Mouse (Mus musculus) 3134 (cell line): Measurements from ENCODE around the gene Pmpcb.
A peak's percentile ranks its signal among the peaks of the same experiment; 100 is the strongest.
"Not testable (repeated sequence)": the region's sequence is repeated elsewhere in the genome, so short reads cannot be mapped to it uniquely, and the experiment has no call there.

Experiments
- DNase-seq: peaks from one replicate; pipeline ENCODE4 v3.0.0-alpha.2; 2011; ENCODE audit warnings: low spot score; ENCODE audit not compliant: insufficient read length; ENCODE audit errors: extremely low read depth

Gene Pmpcb

DNA sequence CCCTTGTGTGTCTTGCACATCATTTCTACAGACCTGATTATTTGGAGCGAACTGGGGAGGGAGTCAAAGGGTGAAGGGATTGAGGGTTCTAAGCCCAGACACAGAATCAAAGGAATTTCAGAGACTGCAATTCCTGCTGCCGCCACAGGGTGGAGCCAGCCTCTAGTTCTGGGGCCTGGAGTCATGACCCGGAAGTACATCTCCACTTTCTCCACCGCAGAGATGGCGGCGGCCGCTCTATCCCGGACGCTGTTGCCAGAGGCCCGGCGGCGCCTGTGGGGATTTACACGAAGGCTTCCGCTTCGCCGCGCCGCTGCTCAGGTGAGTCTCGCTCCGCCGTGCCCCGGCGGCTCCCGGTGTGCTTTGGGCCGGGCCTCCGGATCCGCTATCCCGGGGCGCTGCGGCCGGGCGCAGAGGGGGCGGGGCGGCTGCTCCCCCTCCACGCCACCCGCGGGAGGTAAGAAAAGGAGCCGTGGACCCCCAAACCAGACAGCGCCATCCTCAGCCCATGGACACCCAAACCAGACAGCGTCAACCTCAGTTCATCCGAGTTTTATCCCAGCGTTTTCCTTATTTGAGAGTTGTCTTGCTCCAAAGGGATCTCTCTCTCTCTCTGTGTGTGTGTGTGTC lies at the start of gene Pmpcb:
Gene Pmpcb, plus strand, starts transcription at position 186 of the 630 bp plus-strand sequence.
- peak; percentile 75 for DNase-seq

DNA sequence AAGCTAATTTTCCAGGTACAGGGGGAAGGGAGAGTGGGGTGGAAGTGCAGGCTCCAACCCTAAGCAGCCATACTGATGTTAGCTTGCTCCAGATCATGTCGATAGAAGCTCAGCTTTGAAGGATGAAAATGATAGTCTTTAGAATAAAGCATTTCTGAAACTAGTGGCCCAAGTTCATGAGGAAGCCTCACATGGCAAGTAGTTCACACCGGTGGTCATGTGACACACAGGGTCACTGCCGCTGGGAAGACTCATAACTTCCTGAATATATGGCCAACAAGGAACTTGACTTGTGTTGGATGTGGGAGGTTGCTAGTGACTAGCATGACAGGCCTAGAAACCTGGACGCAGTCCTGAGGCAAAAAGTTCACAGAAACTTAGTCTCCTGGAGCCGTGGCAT lies 44.7 kb upstream of the Pmpcb start:
- DNase-seq, result no peak

DNA sequence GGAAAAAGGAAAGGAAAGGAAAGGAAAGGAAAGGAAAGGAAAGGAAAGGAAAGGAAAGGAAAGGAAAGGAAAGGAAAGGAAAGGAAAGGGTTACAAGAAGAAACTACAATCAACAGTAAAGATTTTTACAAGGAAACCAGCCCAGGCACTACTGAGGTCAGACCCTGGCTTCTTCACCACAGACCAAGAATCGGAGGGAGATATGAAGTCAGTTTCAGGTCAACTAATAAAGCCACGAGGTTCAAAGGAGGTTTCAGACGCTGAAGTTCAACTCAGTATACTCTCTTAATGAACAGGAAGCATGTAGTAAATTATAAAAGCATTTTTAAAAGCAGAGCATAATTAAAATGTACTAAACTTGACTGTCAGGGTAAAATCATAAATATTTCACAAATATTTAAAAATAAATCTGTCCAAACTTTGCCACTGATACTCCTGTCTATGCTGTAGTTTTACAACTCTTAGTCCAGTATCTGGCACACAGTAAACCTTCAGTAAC lies 43.5 kb upstream of the Pmpcb start:
- DNase-seq, result no peak

- DNase-seq, result no peak
Observed at GRCm38 (mm10) chr5:21694854-21695490, 42.0 kb upstream of the Pmpcb start.

DNA sequence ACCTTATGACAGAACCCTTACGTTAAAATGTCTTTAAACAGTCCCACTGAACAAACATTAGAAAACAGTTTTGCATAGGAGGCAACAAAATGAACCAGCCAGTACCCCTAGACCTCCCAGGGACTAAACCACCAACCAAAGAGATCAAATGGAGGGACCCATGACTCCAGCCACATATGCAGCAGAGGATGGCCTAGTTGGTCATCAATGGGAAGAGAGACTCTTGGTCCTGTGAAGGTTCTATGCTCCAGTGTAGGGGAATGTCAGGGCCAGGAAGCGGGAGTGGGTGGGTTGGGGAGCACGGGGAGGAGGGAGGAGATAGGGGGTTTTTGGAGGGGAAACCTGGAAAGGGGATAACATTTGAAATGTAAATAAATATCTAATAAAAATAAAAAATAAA lies 37.4 kb upstream of the Pmpcb start:
- DNase-seq, result not testable (repeated sequence)

DNA sequence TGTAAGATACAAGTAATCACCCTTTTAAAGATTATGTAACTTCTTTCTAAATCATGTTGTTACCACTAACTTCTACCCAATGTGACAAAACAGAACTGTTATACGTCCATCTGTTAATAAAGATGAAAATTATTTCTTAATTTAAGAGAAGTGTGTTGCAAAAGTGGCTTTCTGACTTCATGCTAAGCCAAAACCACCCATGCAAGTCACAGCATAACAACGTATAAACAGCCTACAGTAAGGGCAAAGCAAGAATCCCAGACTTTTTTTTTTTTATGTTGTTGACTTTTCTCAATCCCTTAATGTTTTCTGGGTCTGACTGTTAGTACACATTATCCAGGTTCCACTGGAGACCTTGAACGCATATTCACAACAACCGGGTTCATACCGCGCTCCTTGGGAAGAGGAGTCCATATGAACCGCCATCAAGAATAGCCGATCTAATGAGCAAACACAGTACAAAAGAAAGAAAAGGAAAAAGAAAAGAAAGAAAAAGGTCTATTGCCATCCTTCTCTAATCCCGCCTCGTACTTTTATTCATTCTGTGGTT lies 36.6 kb upstream of the Pmpcb start:
- DNase-seq, result no peak

DNA sequence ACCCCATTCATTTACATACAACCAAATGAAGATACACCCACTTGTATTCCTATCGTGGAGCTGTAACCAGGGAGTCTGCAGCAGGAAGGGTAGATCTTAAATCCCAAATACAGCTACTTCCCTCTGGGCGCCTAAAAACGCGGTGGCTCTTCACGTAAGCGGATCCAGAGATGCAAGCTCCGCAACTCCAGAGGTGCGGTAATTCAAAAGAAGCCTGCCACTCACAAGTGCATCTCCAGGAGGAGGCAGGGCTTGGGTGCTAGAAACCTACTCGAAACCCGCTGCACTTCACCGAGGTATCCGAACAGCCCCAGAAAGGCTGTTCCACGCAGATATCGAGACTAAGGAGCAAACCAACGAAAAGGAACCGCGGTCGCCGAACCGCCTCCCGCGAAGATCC lies 36.0 kb upstream of the Pmpcb start:
- DNase-seq, result no peak

GRCm38 (mm10) chr5:21701351-21702008 lies 35.5 kb upstream of the Pmpcb start, which contains the start of gene Napepld:
Gene Napepld (minus strand): TSS chr5:21701396.
- peak; percentile 99 for DNase-seq

GRCm38 (mm10) chr5:21702009-21702364 lies 35.0 kb upstream of the Pmpcb start:
- no peak for DNase-seq

GRCm38 (mm10) chr5:21702873-21703475 lies 34.0 kb upstream of the Pmpcb start:
- no peak for DNase-seq

GRCm38 (mm10) chr5:21703708-21704107 lies 33.2 kb upstream of the Pmpcb start:
- DNase-seq, result no peak

- no peak for DNase-seq
Observed at GRCm38 (mm10) chr5:21706546-21706945, 30.4 kb upstream of the Pmpcb start.

GRCm38 (mm10) chr5:21708011-21708410 lies 28.9 kb upstream of the Pmpcb start:
- DNase-seq, result not testable (repeated sequence)

DNA sequence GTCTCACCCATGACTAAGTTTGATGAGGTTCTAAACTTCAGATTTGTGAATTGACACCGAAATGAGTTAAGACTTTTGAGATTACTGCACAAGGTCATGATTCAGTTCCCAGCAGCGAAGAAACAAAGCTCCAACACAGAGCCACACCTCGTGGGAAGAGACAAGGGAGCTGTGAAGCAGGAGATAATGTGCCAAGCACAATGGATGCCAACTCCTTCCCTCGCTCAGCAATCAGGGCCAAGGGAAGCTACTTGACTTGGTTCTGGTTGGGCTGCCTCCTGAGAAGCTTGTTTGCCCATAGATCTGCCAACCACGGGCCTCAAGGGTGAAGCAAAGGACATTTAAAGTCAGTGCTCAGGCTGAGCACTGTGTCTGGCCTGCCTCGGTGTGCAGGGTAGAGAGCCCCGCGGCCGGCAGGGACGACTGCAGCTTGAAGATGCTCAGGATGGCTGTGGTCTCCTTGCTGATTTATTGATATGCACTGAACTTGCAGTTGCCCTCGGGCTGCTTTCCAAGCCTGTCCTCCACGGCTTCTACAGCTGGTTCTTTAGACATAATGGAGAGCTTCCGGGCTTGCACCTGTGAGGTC lies 24.7 kb upstream of the Pmpcb start:
- no peak for DNase-seq

- DNase-seq, result no peak
Observed at GRCm38 (mm10) chr5:21714447-21714846, 22.5 kb upstream of the Pmpcb start.

- no peak for DNase-seq
Observed at GRCm38 (mm10) chr5:21717165-21717715, 19.7 kb upstream of the Pmpcb start.

DNA sequence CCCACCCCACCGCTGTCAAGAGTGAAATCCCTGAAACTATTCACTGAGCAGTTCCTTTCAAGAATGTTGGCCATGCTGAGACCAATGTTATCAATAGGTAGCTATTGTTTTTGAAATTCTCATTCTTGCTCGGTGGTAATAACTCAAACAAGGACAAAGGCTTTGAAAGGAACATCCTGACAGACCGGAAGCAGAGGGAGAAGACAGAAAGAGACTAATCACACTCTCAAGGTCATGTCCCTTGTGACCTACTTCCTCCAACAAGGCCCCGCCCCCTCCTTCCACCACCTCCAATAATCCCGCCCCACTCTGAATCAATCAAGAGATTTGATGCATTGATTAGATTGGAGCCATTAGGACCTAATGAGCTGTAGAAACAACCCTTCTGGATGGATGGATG lies 18.4 kb upstream of the Pmpcb start:
- no peak for DNase-seq

GRCm38 (mm10) chr5:21719209-21719608 lies 17.7 kb upstream of the Pmpcb start:
- no peak for DNase-seq

- no peak for DNase-seq
Observed at GRCm38 (mm10) chr5:21724427-21724826, 12.5 kb upstream of the Pmpcb start.

- DNase-seq, result no peak
Observed at GRCm38 (mm10) chr5:21724872-21725271, 12.1 kb upstream of the Pmpcb start.
